Mouse (Mus musculus) spleen, postnatal 4 days (tissue): Measurements from ENCODE around the gene Tssk6.
"Not testable (repeated sequence)": the region's sequence is repeated elsewhere in the genome, so short reads cannot be mapped to it uniquely, and the experiment has no call there.

Source experiments
- DNase-seq, 2 experiments: peaks; one replicate each; pipeline ENCODE4 v3.0.0; 2022; ENCODE audit warnings: low spot score in 2 of 2

The Tssk6 gene

DNA sequence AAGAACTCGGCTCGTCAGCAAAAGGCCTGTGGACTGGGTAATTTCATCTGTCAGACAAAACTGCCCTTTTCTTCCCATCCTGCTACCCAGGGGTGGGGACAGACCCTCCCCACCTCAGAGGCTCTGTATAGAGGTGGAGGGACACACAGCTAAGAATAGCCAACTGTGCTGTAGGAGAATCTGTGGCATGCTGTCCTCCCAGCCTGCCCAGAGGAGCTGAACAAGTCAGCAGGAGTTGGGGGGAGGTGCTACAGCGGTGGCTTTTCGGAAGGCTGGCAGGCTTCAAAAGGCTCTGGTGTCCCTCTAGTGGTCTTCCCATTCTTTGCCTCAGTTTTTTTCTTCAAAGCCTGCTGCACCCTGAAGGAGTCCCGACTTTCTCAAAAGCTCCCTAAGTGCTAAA lies 13.8 kb downstream of the Tssk6 start:
- DNase-seq = no peak

DNA sequence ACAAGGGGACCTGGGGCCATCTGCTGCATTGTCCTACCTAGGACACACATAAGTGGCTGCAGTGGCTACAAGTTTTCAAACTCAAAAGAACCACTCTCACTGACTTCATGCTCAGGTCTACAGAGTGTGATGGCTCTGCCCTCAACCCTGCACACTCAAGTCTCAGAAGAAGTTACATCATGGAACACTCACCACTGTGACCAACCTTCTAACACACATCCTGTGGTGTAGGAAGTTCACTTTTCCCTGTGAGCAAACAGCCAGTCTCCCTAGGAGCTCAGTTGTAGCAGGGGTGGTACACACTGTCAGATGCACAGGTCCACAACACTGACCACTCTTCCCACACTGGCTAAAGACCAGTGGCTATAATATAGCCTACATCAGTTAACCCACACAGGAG lies 16.5 kb downstream of the Tssk6 start:
- DNase-seq = no peak

DNA sequence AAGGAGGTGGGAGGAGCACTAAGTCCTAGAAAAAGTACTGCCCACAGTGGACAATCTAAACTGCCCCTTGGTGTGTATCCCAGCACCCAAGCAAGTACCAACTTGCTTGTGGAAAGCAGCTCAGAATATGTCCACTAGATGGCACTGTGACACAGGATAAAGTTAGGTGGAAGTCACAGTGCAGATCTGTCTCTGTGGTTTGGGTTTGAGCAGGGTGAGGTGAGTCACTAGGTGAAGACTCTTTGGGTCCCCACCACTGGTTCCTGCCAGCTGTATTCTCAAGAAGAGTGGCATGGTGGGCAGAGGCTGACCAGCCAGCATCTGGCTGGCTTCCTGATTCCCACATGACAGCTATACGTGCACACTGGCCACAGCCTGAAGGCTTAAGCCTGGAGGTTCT lies 17.0 kb downstream of the Tssk6 start:
- peak; percentile 83 to 91 for DNase-seq

DNA sequence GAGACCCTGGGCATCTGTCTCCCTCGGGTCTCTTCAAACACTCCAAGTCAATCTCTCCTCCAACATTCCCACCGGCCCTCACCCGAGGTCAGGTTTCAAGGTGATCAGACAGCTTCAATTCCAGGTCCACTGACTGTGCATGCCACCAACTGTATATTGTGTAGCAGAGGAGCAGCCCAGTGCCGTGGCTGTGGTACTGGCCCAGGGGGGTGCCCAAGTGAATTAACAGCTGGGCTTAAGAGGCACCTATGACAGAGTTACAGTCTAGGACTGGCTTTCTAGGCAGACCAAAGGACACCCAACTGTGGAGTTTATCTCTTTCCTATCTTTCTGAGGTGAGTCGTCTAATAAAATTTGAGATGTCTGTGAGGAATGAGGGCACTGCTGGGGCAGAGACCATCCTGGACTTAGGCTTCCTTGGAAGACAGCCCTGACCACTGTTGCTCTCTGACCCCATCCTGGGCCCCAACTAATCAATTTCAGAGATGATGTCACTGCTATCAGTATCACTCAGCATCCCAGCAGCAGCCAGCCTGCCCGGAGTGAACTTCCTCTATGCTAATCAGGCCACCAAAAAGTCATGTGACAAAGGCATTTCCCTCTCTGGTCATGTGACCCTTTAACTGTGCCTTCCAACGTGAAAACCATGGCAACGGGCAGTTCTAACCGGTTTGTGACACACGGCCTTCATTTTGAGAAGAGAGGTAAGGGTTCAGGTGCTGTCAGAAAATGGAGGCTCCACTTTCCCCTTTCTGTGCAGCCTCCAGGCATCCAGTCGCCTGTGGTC lies 18.1 kb downstream of the Tssk6 start:
- DNase-seq = peak; percentile 76 to 83

DNA sequence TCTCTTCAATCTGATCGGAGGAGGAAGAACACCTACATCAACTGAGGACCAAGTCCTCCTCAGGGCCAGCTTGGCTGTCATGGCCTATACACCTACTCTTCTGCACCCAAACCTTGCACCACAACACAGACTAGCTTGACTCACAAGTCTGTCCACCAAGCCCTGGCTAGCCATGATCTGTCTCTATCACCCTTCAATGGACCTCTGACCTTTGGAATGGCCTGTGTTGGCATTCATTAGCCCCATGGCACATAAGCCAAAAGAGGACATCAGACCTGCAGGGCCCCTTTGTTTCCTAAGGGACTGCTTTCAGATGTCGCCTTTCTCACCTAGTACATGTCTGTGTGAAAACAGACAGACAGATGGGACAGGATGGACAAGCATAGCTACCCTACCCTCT lies 19.2 kb downstream of the Tssk6 start:
- DNase-seq = no peak

DNA sequence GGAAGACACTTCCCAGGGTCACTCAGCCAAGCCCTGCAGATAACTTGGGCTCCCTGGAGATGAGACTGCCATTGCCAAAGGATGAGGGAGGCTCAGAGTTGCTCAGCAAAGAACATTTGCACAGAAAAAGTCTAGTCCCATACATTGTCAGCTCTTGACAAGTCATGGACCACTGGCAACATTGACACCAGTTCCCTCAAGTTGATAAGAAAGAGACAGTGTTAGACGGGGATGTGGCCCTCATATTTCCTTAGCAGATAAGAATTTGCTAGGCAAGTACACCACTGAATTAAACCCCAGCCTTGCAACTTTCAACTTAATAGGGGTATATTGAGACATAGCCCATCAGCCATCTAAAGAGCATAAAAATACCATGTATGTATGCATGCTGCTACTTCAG lies 22.0 kb downstream of the Tssk6 start:
- no peak for DNase-seq

DNA sequence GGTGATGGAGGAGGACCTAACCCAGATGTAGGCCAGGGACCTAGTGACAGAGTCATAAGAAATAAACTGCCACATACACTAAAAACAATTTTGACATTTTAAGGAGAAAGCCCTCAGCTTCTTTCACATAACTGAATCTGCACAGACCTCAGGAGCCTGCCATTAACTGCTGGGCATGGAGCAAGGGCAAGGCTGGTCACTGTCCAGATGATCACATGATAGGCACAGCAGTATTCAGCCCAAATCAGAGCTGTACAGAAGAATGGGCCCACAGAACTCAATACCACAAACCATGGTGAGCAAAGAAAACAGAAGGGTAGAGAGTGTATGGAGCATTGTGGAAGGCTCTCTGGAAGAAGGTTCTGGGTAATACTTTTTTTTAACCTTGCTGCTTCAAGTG lies 24.9 kb downstream of the Tssk6 start:
- no peak for DNase-seq

DNA sequence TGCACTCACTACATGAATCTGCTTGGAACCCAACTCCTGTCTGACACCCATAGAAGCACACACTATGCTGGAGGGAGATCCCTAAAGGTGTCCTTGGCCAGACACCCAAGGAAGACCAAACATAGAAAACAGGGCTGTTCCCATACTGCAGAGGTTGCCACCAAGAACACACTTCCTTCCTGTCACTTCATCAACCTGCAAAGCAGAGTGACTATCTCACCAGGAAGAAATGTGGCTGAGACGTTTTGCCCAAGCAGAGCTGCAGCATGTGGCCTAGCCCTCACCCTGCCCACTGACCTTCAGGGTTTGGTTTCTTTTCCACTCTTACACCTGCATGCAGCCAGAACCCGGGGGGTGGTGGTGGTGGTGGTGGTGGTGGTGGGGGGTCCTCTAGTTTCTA lies 31.8 kb downstream of the Tssk6 start:
- DNase-seq = no peak

DNA sequence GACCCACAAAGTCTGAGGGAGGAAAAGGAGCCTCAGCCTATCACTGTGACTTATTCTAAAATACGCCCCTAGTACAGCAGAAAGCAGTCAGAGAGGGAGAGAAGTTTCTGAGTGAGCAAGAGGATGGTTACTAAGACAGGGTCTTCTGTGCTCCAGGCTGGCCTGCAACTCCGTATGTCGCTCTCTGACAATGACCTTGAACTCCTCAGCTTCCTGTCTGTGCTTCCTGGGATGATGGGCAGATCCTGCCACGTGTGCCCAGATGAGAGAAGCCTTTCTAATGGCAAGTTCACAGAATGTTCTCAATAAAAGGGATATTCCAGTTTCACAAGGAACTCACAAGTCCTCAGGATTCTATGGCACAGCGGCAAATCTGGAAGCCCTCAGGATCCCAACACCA lies 32.6 kb downstream of the Tssk6 start:
- DNase-seq = no peak

DNA sequence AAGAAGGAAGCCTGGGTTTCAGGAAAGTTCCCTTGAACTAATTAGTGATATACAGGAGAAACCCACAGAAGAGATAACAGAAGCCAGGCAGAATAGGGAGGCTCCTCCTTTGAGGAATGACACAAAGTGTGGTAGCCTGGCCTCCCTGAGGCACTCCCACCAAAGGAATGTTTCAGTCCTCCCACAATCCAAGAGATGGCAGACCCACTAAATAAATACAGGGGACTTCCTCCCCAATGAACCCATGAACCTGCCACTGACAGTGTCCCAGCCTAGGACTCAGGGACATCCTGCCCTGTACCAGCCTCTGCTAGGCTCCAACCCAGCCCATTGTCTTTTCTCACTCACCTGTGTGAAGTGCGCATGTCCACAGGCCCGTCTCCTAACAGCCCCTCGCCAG lies 33.4 kb downstream of the Tssk6 start:
- no peak for DNase-seq

DNA sequence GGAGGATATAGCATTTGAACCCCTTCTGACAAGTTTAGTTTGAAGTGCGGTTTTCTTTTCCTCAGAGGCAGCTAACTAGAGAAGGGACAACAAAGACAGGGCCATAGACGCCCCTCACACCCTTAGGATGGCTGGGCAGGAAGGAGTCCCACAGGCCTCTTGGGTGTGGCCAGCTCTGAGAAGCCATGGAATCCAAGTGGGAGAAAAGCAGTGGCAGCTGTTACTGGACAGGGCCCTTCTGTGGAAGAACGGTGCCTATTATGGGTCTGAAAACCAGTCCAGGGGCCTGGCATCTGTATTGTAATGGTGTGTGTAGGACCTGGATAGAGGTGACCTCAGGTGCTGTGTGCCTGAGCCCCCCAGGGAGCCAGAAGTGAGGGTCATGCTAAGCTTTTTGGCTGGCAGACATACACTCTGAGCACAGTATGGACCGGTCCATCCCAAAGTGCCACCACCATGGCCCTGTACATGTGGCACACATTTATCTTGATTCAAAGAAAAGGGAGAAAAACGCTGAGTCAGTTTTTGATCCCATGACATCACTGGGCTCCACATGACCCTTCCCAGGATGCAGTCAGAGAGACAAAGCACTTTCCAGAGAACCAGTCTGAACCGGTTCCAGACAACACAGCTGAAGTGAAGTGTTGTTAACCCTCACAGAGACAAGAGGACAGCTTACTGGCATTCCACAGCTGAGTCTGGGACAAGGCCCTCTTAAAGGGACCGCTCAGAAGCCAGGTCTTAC lies 34.2 kb downstream of the Tssk6 start:
- no peak for DNase-seq

DNA sequence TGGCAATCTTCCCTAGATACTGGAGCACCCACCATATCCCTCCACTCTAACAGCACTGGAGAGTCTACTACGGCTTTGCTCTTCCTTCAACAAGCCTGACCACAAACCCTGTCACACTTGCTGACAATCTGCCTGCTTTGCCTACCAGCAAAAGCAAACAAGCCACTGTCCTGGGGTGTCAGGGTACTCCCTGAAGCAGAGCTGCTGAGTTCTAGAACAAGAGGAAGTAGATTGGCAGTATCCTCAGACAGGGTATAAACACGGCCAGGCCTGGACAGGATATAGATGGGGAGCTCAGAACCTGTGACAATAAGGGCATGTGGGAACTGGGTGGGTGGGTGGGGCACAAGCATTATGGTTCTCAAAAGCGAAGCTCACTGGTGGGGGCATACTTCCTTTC lies 35.5 kb downstream of the Tssk6 start:
- no peak for DNase-seq

DNA sequence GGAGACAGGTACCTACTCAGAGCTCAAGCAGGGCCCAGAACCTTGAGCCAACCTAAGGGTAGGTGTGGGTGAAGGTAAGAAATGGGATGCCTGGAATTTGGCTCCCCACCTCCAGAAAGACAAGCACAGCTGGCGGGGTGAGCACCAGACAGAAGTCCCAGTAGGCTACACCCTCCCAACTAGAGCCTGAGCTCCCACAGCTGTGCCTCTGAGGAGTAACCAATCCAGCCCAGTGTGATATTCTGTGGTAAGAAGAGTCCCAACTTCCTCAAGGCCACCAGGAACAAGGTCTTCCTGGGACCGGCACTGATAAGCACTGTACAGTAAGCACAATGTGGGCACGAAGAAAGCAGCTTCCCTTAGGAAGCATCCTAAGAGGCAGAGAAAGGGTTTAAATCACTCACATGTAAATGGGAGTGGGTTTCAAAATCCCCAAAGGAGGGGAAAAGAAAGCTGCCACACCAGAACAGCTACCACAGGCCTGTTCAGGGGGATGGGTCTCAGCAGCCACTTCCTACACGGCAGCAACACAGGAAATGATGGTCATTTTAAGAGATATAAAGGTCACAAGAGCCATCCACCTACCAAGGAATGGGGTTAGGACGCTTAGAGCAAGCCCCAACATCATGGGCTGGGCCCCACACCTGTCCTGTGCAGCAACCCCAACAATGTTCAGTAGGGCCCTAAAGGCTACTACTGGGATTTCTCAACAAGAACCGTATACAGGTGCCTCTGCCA lies 36.4 kb downstream of the Tssk6 start:
- no peak for DNase-seq

DNA sequence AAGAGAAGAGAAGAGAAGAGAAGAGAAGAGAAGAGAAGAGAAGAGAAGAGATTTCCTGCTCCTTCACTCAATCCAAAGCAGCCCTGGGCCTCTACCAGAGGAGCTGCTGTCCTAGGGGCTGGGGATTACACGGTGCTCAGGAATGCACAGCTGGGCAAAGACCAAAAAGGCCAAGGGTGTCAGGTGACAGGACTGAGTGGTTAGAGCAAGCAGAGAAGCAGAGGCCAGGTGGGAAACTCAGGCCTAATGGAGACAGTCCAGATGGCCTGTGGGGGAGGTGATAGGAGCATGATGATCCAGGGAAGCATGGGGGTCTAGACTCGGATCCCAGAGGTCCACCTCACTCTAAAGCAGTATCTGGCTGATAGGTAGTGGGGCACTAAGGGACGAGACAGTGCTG lies 37.6 kb downstream of the Tssk6 start:
- no peak for DNase-seq

DNA sequence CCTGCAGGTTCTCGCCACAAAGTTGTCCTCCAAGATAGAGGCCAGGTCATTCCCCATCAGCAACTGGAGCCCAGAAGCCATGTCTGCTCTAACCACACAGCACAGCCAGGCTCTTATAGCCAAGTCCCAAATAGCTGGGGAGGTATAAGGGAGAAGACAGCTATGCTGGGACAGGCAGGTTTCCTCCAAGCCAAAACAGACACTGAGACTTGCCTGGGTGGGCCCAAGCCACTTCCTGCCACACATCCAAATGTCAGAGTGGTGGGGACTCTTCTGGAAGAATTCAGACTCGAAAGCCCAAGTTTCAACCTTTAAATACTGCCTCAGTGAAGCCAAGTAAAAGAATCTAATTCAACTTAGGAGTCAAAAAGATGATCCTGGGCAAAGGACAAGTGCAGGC lies 38.4 kb downstream of the Tssk6 start:
- DNase-seq = no peak

DNA sequence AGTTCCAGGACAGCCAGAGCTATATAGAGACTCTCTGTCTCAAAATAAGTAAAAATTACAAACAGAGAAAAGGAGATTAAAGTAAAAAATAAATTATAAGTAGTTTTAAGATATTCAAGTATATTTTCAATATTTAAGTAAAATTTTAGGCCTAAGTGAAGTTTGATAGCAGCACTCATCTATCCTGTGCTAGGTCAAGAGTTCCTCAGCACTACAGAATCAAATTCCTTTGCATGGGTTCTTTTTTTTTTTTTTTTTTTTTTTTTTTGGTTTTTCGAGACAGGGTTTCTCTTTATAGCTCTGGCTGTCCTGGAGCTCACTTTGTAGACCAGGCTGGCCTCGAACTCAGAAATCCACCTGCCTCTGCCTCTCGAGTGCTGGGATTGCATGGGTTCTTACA lies 40.5 kb downstream of the Tssk6 start:
- DNase-seq = not testable (repeated sequence)

DNA sequence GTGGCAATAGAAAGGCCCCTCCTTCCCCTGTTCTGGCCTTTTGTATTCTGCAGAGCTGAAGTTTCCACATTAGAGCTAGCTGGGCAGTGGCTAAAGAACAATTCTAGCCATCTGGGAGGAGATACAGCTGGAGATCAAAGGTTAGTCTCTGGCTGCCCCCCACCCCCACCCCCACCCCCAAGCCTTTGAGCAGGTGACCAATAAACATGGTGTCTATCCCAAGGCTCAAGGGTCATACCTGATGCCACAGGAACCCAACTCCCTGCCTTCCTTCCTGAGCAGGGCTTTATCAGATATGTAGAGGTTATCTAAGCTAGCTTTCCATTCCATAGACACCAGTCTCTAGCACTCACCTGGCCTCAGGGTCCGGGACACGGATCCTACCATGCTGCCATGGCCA lies 48.3 kb downstream of the Tssk6 start:
- DNase-seq = no peak
